Mouse (Mus musculus): ENCODE data around the gene Zfyve28. TPM values are rescaled to one million over a fixed set of nuclear protein-coding genes. Genes with fewer than 3 reads are reported as not detected.

Gene Zfyve28
- total and polyA plus RNA-seq, 2 experiments from 2014 or later, result 3.0 to 10.0 TPM

- no peaks in the 10 kb centered on the region for H3K27me3 ChIP-seq (ENCODE audit: insufficient read depth, low read length)
- TF ChIP-seq CTCF (IDR thresholded peaks at IDR 0.05), result no peak
- H3K9ac ChIP-seq (replicated peaks; ENCODE audit: low read length, poor library complexity, severe bottlenecking), result no peak overlapping the region
- 72% methylated on average over 10 of the region's 10 CpGs for WGBS
- DNase-seq (ENCODE audit: low spot score), result no peak
- no peaks in the 10 kb centered on the region for H3K4me1 ChIP-seq (ENCODE audit: insufficient read depth, low read length)
- no peak overlapping the region for H3K4me3 ChIP-seq (ENCODE audit: low read depth, low read length)
- ATAC-seq (ENCODE audit: low FRiP score), result no peak
- no peak overlapping the region for H3K4me2 ChIP-seq (ENCODE audit: low read depth, low read length, poor library complexity, severe bottlenecking)
- no peaks in the 10 kb centered on the region for H3K9me3 ChIP-seq (ENCODE audit: low read length)
- no peak overlapping the region for H3K27ac ChIP-seq (ENCODE audit: low read depth, low read length)
- peaks cover 53% of the 10 kb centered on the region for H3K36me3 ChIP-seq (ENCODE audit: insufficient read depth, low read length)
These were observed 111.6 kb downstream of the Zfyve28 start for GRCm38 (mm10) chr5:34176691-34177090.

DNA sequence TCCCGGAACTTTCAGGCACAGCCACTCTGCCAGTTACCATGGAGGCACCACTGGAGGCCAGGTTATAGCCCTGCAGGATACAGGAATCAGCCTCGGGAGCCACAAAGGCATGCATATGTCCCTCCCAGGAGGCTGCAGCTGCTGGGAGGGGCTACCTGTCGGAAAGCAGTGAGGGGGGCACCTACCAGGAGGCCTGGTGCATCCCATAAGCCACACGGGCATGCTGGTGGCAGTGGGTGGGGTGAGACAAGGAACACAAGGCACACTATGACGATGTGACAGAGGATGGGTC, 112.9 kb downstream of the Zfyve28 start:
- DNase-seq (ENCODE audit: low spot score) (no peak), ATAC-seq (ENCODE audit: low FRiP score) (no peak)
- Histone ChIP-seq H3K9me3 (ENCODE audit: low read length) (no peaks in the 10 kb centered on the region), H3K27me3 (ENCODE audit: insufficient read depth, low read length) (no peaks in the 10 kb centered on the region), H3K4me3 (ENCODE audit: low read depth, low read length) (no peak overlapping the region), H3K9ac (replicated peaks; ENCODE audit: low read length, poor library complexity, severe bottlenecking) (no peak overlapping the region), H3K27ac (ENCODE audit: low read depth, low read length) (no peak overlapping the region), H3K4me2 (ENCODE audit: low read depth, low read length, poor library complexity, severe bottlenecking) (no peak overlapping the region), H3K36me3 (ENCODE audit: insufficient read depth, low read length) (peaks cover 53% of the 10 kb centered on the region), H3K4me1 (ENCODE audit: insufficient read depth, low read length) (no peaks in the 10 kb centered on the region)
- TF ChIP-seq CTCF (IDR thresholded peaks at IDR 0.05), result no peak
- 20% methylated on average over 5 of the region's 5 CpGs for WGBS

DNA sequence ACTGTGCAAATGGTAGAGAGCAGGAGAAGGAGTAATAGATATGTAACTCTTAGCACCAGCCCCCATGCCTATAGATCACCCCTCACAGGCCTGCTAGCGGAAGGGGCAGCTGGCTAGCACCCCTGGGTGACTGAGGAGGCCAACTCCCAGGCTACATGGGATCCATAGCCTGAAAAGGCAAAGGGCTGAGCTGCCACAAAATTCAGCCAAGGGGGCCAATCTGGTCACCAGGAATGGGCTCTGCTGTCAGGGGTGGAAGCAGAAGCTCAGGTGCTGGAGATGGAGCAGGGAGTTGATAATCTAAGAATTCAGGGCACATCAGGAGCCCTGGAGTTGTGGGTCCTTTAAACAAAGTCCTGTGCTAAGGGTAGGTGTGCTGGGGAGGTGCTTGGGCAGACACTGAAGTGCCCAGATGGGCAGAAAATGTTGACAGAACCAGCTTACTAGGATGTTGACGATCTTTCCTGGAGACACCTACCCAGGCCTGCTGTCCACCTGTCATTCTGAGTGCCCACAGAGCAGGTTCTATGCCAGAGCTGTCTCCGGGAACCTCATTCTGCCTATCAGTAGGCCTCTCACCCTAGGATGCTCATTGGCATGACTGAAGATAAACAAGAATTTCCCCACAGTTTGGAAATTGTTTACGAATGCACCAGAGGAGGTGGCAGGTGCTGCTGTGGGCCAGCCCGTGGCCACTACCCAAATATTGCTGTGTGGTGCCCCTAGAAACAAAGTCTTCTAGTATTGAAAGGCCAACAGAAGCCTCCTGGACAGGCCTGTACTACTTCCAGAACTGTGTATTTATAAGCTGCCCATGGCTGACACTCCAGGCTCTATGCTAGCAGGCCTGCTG, 113.5 kb downstream of the Zfyve28 start:
- ATAC-seq (ENCODE audit: low FRiP score) (no peak), DNase-seq (ENCODE audit: low spot score) (no peak)
- peaks cover 53% of the 10 kb centered on the region for H3K36me3 ChIP-seq (ENCODE audit: insufficient read depth, low read length)
- H3K27ac ChIP-seq (ENCODE audit: low read depth, low read length), result no peak overlapping the region
- H3K4me2 ChIP-seq (ENCODE audit: low read depth, low read length, poor library complexity, severe bottlenecking), result no peak overlapping the region
- no peaks in the 10 kb centered on the region for H3K27me3 ChIP-seq (ENCODE audit: insufficient read depth, low read length)
- no peak overlapping the region for H3K9ac ChIP-seq (replicated peaks; ENCODE audit: low read length, poor library complexity, severe bottlenecking)
- no peak overlapping the region for H3K4me3 ChIP-seq (ENCODE audit: low read depth, low read length)
- no peaks in the 10 kb centered on the region for H3K4me1 ChIP-seq (ENCODE audit: insufficient read depth, low read length)
- no peaks in the 10 kb centered on the region for H3K9me3 ChIP-seq (ENCODE audit: low read length)
- TF ChIP-seq CTCF (IDR thresholded peaks at IDR 0.05), result no peak
- WGBS, result 69% methylated on average over 5 of the region's 5 CpGs

GRCm38 (mm10) chr5:34174021-34174420, 114.2 kb downstream of the Zfyve28 start:
- TF ChIP-seq CTCF (IDR thresholded peaks at IDR 0.05), result no peak
- ATAC-seq (ENCODE audit: low FRiP score), result no peak

DNA sequence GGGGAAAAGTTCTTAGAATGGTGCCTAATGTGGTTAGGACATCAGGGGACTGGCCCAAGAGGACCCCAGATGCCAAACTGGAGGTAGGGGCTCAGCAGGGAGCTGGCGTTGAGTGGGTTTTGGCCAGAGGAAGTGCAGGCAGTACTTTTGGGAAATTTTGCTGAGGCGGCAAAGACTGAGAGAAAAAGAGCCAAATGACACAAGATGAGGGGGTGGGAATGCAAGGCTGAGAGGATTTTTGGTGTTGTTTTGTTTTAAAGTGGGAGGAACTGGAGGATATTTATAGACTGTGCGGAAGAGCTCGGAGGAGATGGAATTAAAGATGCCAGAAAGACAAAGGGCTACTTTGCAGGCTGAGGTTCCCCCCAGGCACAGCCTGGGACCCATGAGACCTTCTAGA, 117.5 kb downstream of the Zfyve28 start:
- Histone ChIP-seq H3K9ac (replicated peaks; ENCODE audit: low read length, poor library complexity, severe bottlenecking) (no peak overlapping the region), H3K9me3 (ENCODE audit: low read length) (no peaks in the 10 kb centered on the region), H3K27me3 (ENCODE audit: insufficient read depth, low read length) (no peaks in the 10 kb centered on the region), H3K4me1 (ENCODE audit: insufficient read depth, low read length) (no peaks in the 10 kb centered on the region), H3K4me2 (ENCODE audit: low read depth, low read length, poor library complexity, severe bottlenecking) (no peak overlapping the region), H3K4me3 (ENCODE audit: low read depth, low read length) (no peak overlapping the region), H3K36me3 (ENCODE audit: insufficient read depth, low read length) (peaks cover 26% of the 10 kb centered on the region), H3K27ac (ENCODE audit: low read depth, low read length) (no peak overlapping the region)
- no peak for ATAC-seq (ENCODE audit: low FRiP score)
- TF ChIP-seq CTCF (IDR thresholded peaks at IDR 0.05), result no peak
- no peak for DNase-seq (ENCODE audit: low spot score)
- 75% methylated on average over 4 of the region's 4 CpGs for WGBS

More at GRCm38 (mm10) chr5:34174021-34174420, 114.2 kb downstream of the Zfyve28 start:
- Histone ChIP-seq H3K4me1 (ENCODE audit: insufficient read depth, low read length) (no peaks in the 10 kb centered on the region), H3K4me2 (ENCODE audit: low read depth, low read length, poor library complexity, severe bottlenecking) (no peak overlapping the region), H3K27ac (ENCODE audit: low read depth, low read length) (no peak overlapping the region), H3K4me3 (ENCODE audit: low read depth, low read length) (no peak overlapping the region), H3K27me3 (ENCODE audit: insufficient read depth, low read length) (no peaks in the 10 kb centered on the region), H3K9me3 (ENCODE audit: low read length) (no peaks in the 10 kb centered on the region), H3K36me3 (ENCODE audit: insufficient read depth, low read length) (peaks cover 53% of the 10 kb centered on the region), H3K9ac (replicated peaks; ENCODE audit: low read length, poor library complexity, severe bottlenecking) (no peak overlapping the region)
- DNase-seq (ENCODE audit: low spot score), result no peak
- WGBS, result 91% methylated on average over 2 of the region's 2 CpGs

DNA sequence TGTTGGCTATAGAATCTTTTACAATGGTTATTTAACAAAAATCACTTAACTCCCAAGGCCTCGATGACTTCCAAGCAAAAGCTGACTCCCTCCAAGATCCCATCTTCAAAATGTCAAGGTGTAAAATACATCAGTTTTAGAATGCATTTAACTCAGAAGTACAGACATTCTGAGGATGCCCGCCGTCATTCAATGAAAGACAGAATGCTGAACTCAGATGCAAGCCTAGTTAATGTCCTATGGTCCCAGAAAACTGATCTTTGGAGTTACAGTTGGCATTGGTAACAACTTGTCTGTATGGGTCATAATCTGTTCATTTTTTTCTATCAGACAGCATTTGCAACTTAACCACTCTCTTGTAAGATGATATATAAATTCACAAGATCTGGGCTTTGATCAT, 118.3 kb downstream of the Zfyve28 start:
- peak overlapping the region; percentile 84 for H3K27ac ChIP-seq (ENCODE audit: low read depth, low read length)
- H3K4me1 ChIP-seq (ENCODE audit: insufficient read depth, low read length), result no peaks in the 10 kb centered on the region
- H3K4me2 ChIP-seq (ENCODE audit: low read depth, low read length, poor library complexity, severe bottlenecking), result peak overlapping the region; percentile 65
- no peaks in the 10 kb centered on the region for H3K27me3 ChIP-seq (ENCODE audit: insufficient read depth, low read length)
- no peaks in the 10 kb centered on the region for H3K9me3 ChIP-seq (ENCODE audit: low read length)
- WGBS, result 85% methylated on average over 3 of the region's 3 CpGs
- DNase-seq (ENCODE audit: low spot score) (no peak), ATAC-seq (ENCODE audit: low FRiP score) (no peak)
- peak overlapping the region; percentile 59 for H3K9ac ChIP-seq (replicated peaks; ENCODE audit: low read length, poor library complexity, severe bottlenecking)
- H3K4me3 ChIP-seq (ENCODE audit: low read depth, low read length), result peak overlapping the region; percentile 75
- H3K36me3 ChIP-seq (ENCODE audit: insufficient read depth, low read length), result peaks cover 18% of the 10 kb centered on the region
- TF ChIP-seq CTCF (IDR thresholded peaks at IDR 0.05), result no peak

All from midbrain, postnatal 0 days (tissue).